Mouse (Mus musculus) small intestine, adult 2 months (tissue): Measurements from ENCODE around the gene H2al1a.

Experiments
- CTCF ChIP-seq: fragments of 200-500 bp; IDR thresholded peaks from 2 replicates; pipeline ENCODE4 v1.5.1; 2012; ENCODE audit warnings: low read depth, mild to moderate bottlenecking, control low read depth, inconsistent platforms, low read length, moderate library complexity, mixed read lengths; ENCODE audit not compliant: insufficient replicate concordance, insufficient read length; ENCODE audit errors: extremely low read depth
- POLR2A ChIP-seq: fragments of 200-500 bp; IDR thresholded peaks from 2 replicates; pipeline ENCODE4 v1.6.1; 2012; ENCODE audit warnings: low read depth, mild to moderate bottlenecking, control low read depth, inconsistent platforms, low read length, moderate library complexity

- TF ChIP-seq POLR2A (no peak), CTCF (no peak)
These were observed 46.7 kb downstream of the H2al1a start for GRCm38 (mm10) chrX:11345762-11346161.
